Mouse (Mus musculus): ENCODE results near the gene Olfr813. TPM values are rescaled to one million over a fixed set of nuclear protein-coding genes. Genes with fewer than 3 reads are reported as not detected.

The Olfr813 gene
- polyA plus RNA-seq, 1 experiment from 2014 or later = not detected

Other genes with a start within 250 kb of the Olfr813 start
- not detected in 2 replicates for gene Olfr796, start 242.8 kb upstream of the Olfr813 start, polyA plus RNA-seq (2014; fragmentation: Nextera tagmentation; extraction: Ambion mirVana)
- not detected in 2 replicates for gene Olfr798, start 227.4 kb upstream of the Olfr813 start, polyA plus RNA-seq (2014; fragmentation: Nextera tagmentation; extraction: Ambion mirVana)
- not detected in 2 replicates for gene Olfr799, start 217.9 kb upstream of the Olfr813 start, polyA plus RNA-seq (2014; fragmentation: Nextera tagmentation; extraction: Ambion mirVana)
- gene Olfr800, start 197.7 kb upstream of the Olfr813 start, polyA plus RNA-seq (2014; fragmentation: Nextera tagmentation; extraction: Ambion mirVana) = not detected in 2 replicates
- gene Olfr801, start 181.5 kb upstream of the Olfr813 start, polyA plus RNA-seq (2014; fragmentation: Nextera tagmentation; extraction: Ambion mirVana) = not detected in 2 replicates
- not detected in 2 replicates for gene Olfr802, start 167.2 kb upstream of the Olfr813 start, polyA plus RNA-seq (2014; fragmentation: Nextera tagmentation; extraction: Ambion mirVana)
- not detected in 2 replicates for gene Olfr803, start 161.1 kb upstream of the Olfr813 start, polyA plus RNA-seq (2014; fragmentation: Nextera tagmentation; extraction: Ambion mirVana)
- not detected in 2 replicates for gene Olfr804, start 152.2 kb upstream of the Olfr813 start, polyA plus RNA-seq (2014; fragmentation: Nextera tagmentation; extraction: Ambion mirVana)
- not detected in 2 replicates for gene Olfr805, start 126.0 kb upstream of the Olfr813 start, polyA plus RNA-seq (2014; fragmentation: Nextera tagmentation; extraction: Ambion mirVana)
- gene Olfr806, start 113.4 kb upstream of the Olfr813 start, polyA plus RNA-seq (2014; fragmentation: Nextera tagmentation; extraction: Ambion mirVana) = not detected in 2 replicates
- not detected in 2 replicates for gene Olfr807, start 97.6 kb upstream of the Olfr813 start, polyA plus RNA-seq (2014; fragmentation: Nextera tagmentation; extraction: Ambion mirVana)
- gene Olfr808, start 89.9 kb upstream of the Olfr813 start, polyA plus RNA-seq (2014; fragmentation: Nextera tagmentation; extraction: Ambion mirVana) = not detected in 2 replicates
- not detected in 2 replicates for gene Olfr809, start 80.7 kb upstream of the Olfr813 start, polyA plus RNA-seq (2014; fragmentation: Nextera tagmentation; extraction: Ambion mirVana)
- not detected in 2 replicates for gene Olfr810, start 60.5 kb upstream of the Olfr813 start, polyA plus RNA-seq (2014; fragmentation: Nextera tagmentation; extraction: Ambion mirVana)
- not detected in 2 replicates for gene Olfr811, start 51.0 kb upstream of the Olfr813 start, polyA plus RNA-seq (2014; fragmentation: Nextera tagmentation; extraction: Ambion mirVana)
- not detected in 2 replicates for gene Olfr812, start 9.3 kb upstream of the Olfr813 start, polyA plus RNA-seq (2014; fragmentation: Nextera tagmentation; extraction: Ambion mirVana)
- gene Olfr814, start 24.5 kb downstream of the Olfr813 start, polyA plus RNA-seq (2014; fragmentation: Nextera tagmentation; extraction: Ambion mirVana) = not detected in 2 replicates
- gene Olfr815, start 50.5 kb downstream of the Olfr813 start, polyA plus RNA-seq (2014; fragmentation: Nextera tagmentation; extraction: Ambion mirVana) = not detected in 2 replicates
- not detected in 2 replicates for gene Olfr816, start 60.2 kb downstream of the Olfr813 start, polyA plus RNA-seq (2014; fragmentation: Nextera tagmentation; extraction: Ambion mirVana)
- not detected in 2 replicates for gene Olfr818, start 93.7 kb downstream of the Olfr813 start, polyA plus RNA-seq (2014; fragmentation: Nextera tagmentation; extraction: Ambion mirVana)
- gene Olfr819, start 111.9 kb downstream of the Olfr813 start, polyA plus RNA-seq (2014; fragmentation: Nextera tagmentation; extraction: Ambion mirVana) = not detected in 2 replicates
- gene Olfr247, start 120.8 kb downstream of the Olfr813 start, polyA plus RNA-seq (2014; fragmentation: Nextera tagmentation; extraction: Ambion mirVana) = not detected in 2 replicates
- gene Gm10310, start 129.7 kb downstream of the Olfr813 start, polyA plus RNA-seq (2014; fragmentation: Nextera tagmentation; extraction: Ambion mirVana) = not detected in 2 replicates
- gene Olfr820, start 157.3 kb downstream of the Olfr813 start, polyA plus RNA-seq (2014; fragmentation: Nextera tagmentation; extraction: Ambion mirVana) = not detected in 2 replicates
- not detected in 2 replicates for gene Olfr821, start 175.0 kb downstream of the Olfr813 start, polyA plus RNA-seq (2014; fragmentation: Nextera tagmentation; extraction: Ambion mirVana)
- gene Olfr822, start 215.8 kb downstream of the Olfr813 start, polyA plus RNA-seq (2014; fragmentation: Nextera tagmentation; extraction: Ambion mirVana) = not detected in 2 replicates

All from embryonic facial prominence, embryonic 11.5 days (tissue).